Mouse (Mus musculus) CH12.LX (cell line): ENCODE measurements around the gene Smarcd1. TPM values are rescaled to one million over a fixed set of nuclear protein-coding genes. Genes with fewer than 3 reads are reported as not detected.

Experiments
- DNase-seq: peaks from one replicate; pipeline ENCODE4 v3.0.0-alpha.2; 2013; ENCODE audit errors: extremely low read depth
- H3K27ac ChIP-seq: 2 replicates; pipeline ENCODE4 v1.5.1; 2012; ENCODE audit warnings: low read depth, mild to moderate bottlenecking, control low read depth, moderate library complexity; ENCODE audit not compliant: insufficient read depth
- H3K27me3 ChIP-seq: replicated peaks from 2 replicates; pipeline ENCODE3; 2012; ENCODE audit warnings: inconsistent platforms
- H3K36me3 ChIP-seq, 2 experiments: replicated peaks in 1 of 2; 2 replicates each; pipeline versions ENCODE3 to v1.6.1; 2012; ENCODE audit warnings: inconsistent platforms in 1 of 2, low read length in 1 of 2, mild to moderate bottlenecking in 1 of 2, mixed read lengths in 1 of 2, moderate library complexity in 1 of 2; ENCODE audit not compliant: control insufficient read depth in 1 of 2, insufficient read depth in 1 of 2
- H3K4me1 ChIP-seq, 2 experiments: 2 replicates each; pipeline ENCODE4 v1.6.1; 2012; ENCODE audit warnings: inconsistent platforms in 1 of 2, moderate library complexity in 1 of 2; ENCODE audit not compliant: insufficient read depth in 2 of 2, control insufficient read depth in 1 of 2
- H3K4me2 ChIP-seq: 2 replicates; pipeline ENCODE4 v1.6.1; 2012; ENCODE audit warnings: low read depth, mild to moderate bottlenecking, control low read depth; ENCODE audit not compliant: poor library complexity, insufficient read depth, severe bottlenecking
- H3K4me3 ChIP-seq, 3 experiments: fragments of 150-350 bp in 1 of 3; sonication (generic) in 1 of 3; replicated peaks in 1 of 3; 2 replicates each; pipeline versions ENCODE3 to v1.5.1; 2011 to 2012; ENCODE audit warnings: low read depth in 2 of 3, low read length in 2 of 3, mild to moderate bottlenecking in 2 of 3, moderate library complexity in 2 of 3, control low read depth in 1 of 3, improper control_type of control experiment in 1 of 3, inconsistent platforms in 1 of 3, mixed read lengths in 1 of 3; ENCODE audit not compliant: poor library complexity in 1 of 3
- H3K79me2 ChIP-seq: replicated peaks from 2 replicates; pipeline ENCODE4 v1.6.1; 2012; ENCODE audit warnings: mild to moderate bottlenecking, moderate library complexity; ENCODE audit not compliant: control insufficient read depth, poor library complexity, insufficient read depth, severe bottlenecking; ENCODE audit errors: extremely low read depth
- H3K9ac ChIP-seq: 2 replicates; pipeline ENCODE4 v1.6.1; 2012; ENCODE audit warnings: low read depth, mild to moderate bottlenecking, control low read depth, moderate library complexity; ENCODE audit not compliant: insufficient read depth
- H3K9me3 ChIP-seq: replicated peaks from 2 replicates; pipeline ENCODE3; 2012; ENCODE audit warnings: low read length, inconsistent platforms, mixed read lengths
- BHLHE40 ChIP-seq: IDR thresholded peaks from 2 replicates; pipeline ENCODE4 v1.6.1; 2011; ENCODE audit warnings: mild to moderate bottlenecking, low read depth, low read length, improper control_type of control experiment
- CHD1 ChIP-seq: IDR thresholded peaks from 2 replicates; pipeline ENCODE4 v1.6.1; 2012; ENCODE audit warnings: low read depth, low read length, improper control_type of control experiment, inconsistent platforms
- CHD2 ChIP-seq: IDR thresholded peaks from 2 replicates; pipeline ENCODE4 v1.6.1; 2011; ENCODE audit warnings: low read length, improper control_type of control experiment
- CTCF ChIP-seq, 2 experiments: IDR thresholded peaks in 1 of 2; conservative IDR thresholded peaks in 1 of 2; 2 replicates each; pipeline ENCODE4 v1.5.1; 2011 to 2012; ENCODE audit warnings: low read depth in 2 of 2, low read length in 2 of 2, improper control_type of control experiment in 1 of 2, inconsistent platforms in 1 of 2, mild to moderate bottlenecking in 1 of 2, moderate library complexity in 1 of 2
- E2F4 ChIP-seq: IDR thresholded peaks from 2 replicates; pipeline ENCODE4 v1.6.1; 2011; ENCODE audit warnings: low read depth, low read length, improper control_type of control experiment; ENCODE audit not compliant: insufficient replicate concordance
- ELF1 ChIP-seq: IDR thresholded peaks from 2 replicates; pipeline ENCODE4 v1.6.1; 2014; ENCODE audit warnings: low read depth, mild to moderate bottlenecking, inconsistent platforms, low read length, improper control_type of control experiment
- EP300 ChIP-seq: IDR thresholded peaks from 2 replicates; pipeline ENCODE4 v1.6.1; 2011; ENCODE audit warnings: low read length, improper control_type of control experiment
- ETS1 ChIP-seq: conservative IDR thresholded peaks from 2 replicates; pipeline ENCODE4 v1.6.1; 2012; ENCODE audit warnings: low read depth, mild to moderate bottlenecking, inconsistent platforms, low read length, improper control_type of control experiment, moderate library complexity
- GABPA ChIP-seq: IDR thresholded peaks from 2 replicates; pipeline ENCODE4 v1.6.1; 2012; ENCODE audit warnings: low read depth, low read length, improper control_type of control experiment, inconsistent platforms; ENCODE audit not compliant: insufficient replicate concordance
- HCFC1 ChIP-seq: IDR thresholded peaks from 2 replicates; pipeline ENCODE4 v1.6.1; 2012; ENCODE audit warnings: low read depth, mild to moderate bottlenecking, inconsistent platforms, low read length, improper control_type of control experiment
- IRF4 ChIP-seq: IDR thresholded peaks from 2 replicates; pipeline ENCODE4 v1.6.1; 2014; ENCODE audit warnings: low read depth, mild to moderate bottlenecking, inconsistent platforms, low read length, improper control_type of control experiment
- JUN ChIP-seq: IDR thresholded peaks from 2 replicates; pipeline ENCODE4 v1.6.1; 2011; ENCODE audit warnings: low read depth, mild to moderate bottlenecking, low read length, improper control_type of control experiment, moderate library complexity; ENCODE audit not compliant: insufficient read depth
- JUND ChIP-seq: conservative IDR thresholded peaks from 2 replicates; pipeline ENCODE4 v1.6.1; 2011; ENCODE audit warnings: low read depth, low read length, improper control_type of control experiment
- KAT2A ChIP-seq: IDR thresholded peaks from 2 replicates; pipeline ENCODE4 v1.6.1; 2012; ENCODE audit warnings: low read length, improper control_type of control experiment, inconsistent platforms; ENCODE audit not compliant: insufficient replicate concordance
- MAFK ChIP-seq: IDR thresholded peaks from 2 replicates; pipeline ENCODE4 v1.6.1; 2011; ENCODE audit warnings: low read length, improper control_type of control experiment; ENCODE audit not compliant: insufficient replicate concordance
- MAX ChIP-seq: IDR thresholded peaks from 2 replicates; pipeline ENCODE4 v1.6.1; 2011; ENCODE audit warnings: low read length, improper control_type of control experiment
- MAZ ChIP-seq: IDR thresholded peaks from 2 replicates; pipeline ENCODE4 v1.6.1; 2012; ENCODE audit warnings: low read depth, mild to moderate bottlenecking, inconsistent platforms, low read length, improper control_type of control experiment, moderate library complexity
- MEF2A ChIP-seq: IDR thresholded peaks from 2 replicates; pipeline ENCODE4 v1.6.1; 2014; ENCODE audit warnings: low read depth, mild to moderate bottlenecking, inconsistent platforms, low read length, improper control_type of control experiment, borderline replicate concordance
- MXI1 ChIP-seq: IDR thresholded peaks from 2 replicates; pipeline ENCODE4 v1.6.1; 2011; ENCODE audit warnings: mild to moderate bottlenecking, low read depth, low read length, improper control_type of control experiment
- MYC ChIP-seq: IDR thresholded peaks from 2 replicates; pipeline ENCODE4 v1.6.1; 2011; ENCODE audit warnings: low read depth, mild to moderate bottlenecking, improper control_type of control experiment, low read length
- NELFE ChIP-seq: IDR thresholded peaks from 2 replicates; pipeline ENCODE4 v1.6.1; 2011; ENCODE audit warnings: low read depth, low read length, improper control_type of control experiment
- NRF1 ChIP-seq: IDR thresholded peaks from 2 replicates; pipeline ENCODE4 v1.6.1; 2014; ENCODE audit warnings: low read depth, mild to moderate bottlenecking, inconsistent platforms, low read length, improper control_type of control experiment, moderate library complexity
- POLR2A ChIP-seq: IDR thresholded peaks from 2 replicates; pipeline ENCODE4 v1.6.1; 2011; ENCODE audit warnings: low read depth, mild to moderate bottlenecking, improper control_type of control experiment, low read length
- POLR2AphosphoS2 ChIP-seq: IDR thresholded peaks from 2 replicates; pipeline ENCODE4 v1.6.1; 2011; ENCODE audit warnings: low read depth, low read length, improper control_type of control experiment
- RAD21 ChIP-seq: IDR thresholded peaks from 2 replicates; pipeline ENCODE4 v1.6.1; 2011; ENCODE audit warnings: low read depth, mild to moderate bottlenecking, low read length, improper control_type of control experiment, moderate library complexity
- RCOR1 ChIP-seq: conservative IDR thresholded peaks from 2 replicates; pipeline ENCODE4 v1.6.1; 2012; ENCODE audit warnings: low read depth, mild to moderate bottlenecking, inconsistent platforms, low read length, improper control_type of control experiment
- SIN3A ChIP-seq: IDR thresholded peaks from 2 replicates; pipeline ENCODE4 v1.6.1; 2012; ENCODE audit warnings: low read length, improper control_type of control experiment, inconsistent platforms
- SMC3 ChIP-seq: IDR thresholded peaks from 2 replicates; pipeline ENCODE4 v1.6.1; 2011; ENCODE audit warnings: low read depth, low read length, improper control_type of control experiment
- TBP ChIP-seq: conservative IDR thresholded peaks from 2 replicates; pipeline ENCODE4 v1.6.1; 2011; ENCODE audit warnings: low read depth, low read length, improper control_type of control experiment
- TCF12 ChIP-seq: IDR thresholded peaks from 2 replicates; pipeline ENCODE4 v1.6.1; 2014; ENCODE audit warnings: low read depth, mild to moderate bottlenecking, inconsistent platforms, low read length, improper control_type of control experiment
- UBTF ChIP-seq: IDR thresholded peaks from 2 replicates; pipeline ENCODE4 v1.6.1; 2012; ENCODE audit warnings: low read depth, mild to moderate bottlenecking, inconsistent platforms, low read length, improper control_type of control experiment, moderate library complexity
- USF1 ChIP-seq: IDR thresholded peaks from 2 replicates; pipeline ENCODE4 v1.6.1; 2014; ENCODE audit warnings: low read depth, mild to moderate bottlenecking, inconsistent platforms, low read length, improper control_type of control experiment
- USF2 ChIP-seq: conservative IDR thresholded peaks from 2 replicates; pipeline ENCODE4 v1.6.1; 2011; ENCODE audit warnings: low read depth, low read length, improper control_type of control experiment
- ZC3H11A ChIP-seq: IDR thresholded peaks from 2 replicates; pipeline ENCODE4 v1.6.1; 2012; ENCODE audit warnings: low read depth, mild to moderate bottlenecking, inconsistent platforms, low read length, improper control_type of control experiment
- ZKSCAN1 ChIP-seq: IDR thresholded peaks from 2 replicates; pipeline ENCODE4 v1.6.1; 2012; ENCODE audit warnings: low read depth, inconsistent platforms, low read length, improper control_type of control experiment, borderline replicate concordance
- ZMIZ1 ChIP-seq: IDR thresholded peaks from 2 replicates; pipeline ENCODE4 v1.6.1; 2012; ENCODE audit warnings: low read depth, mild to moderate bottlenecking, inconsistent platforms, low read length, improper control_type of control experiment
- ZNF384 ChIP-seq: IDR thresholded peaks from 2 replicates; pipeline ENCODE4 v1.6.1; 2012; ENCODE audit warnings: low read depth, low read length, improper control_type of control experiment, inconsistent platforms
- dilution Hi-C: fragments of 300-500 bp; cut with MboI; formaldehyde crosslinking; loops from 2 replicates; pipeline ENCODE4 v1.14.3; 2020; ENCODE audit warnings: low sequenced_read_pairs; ENCODE audit not compliant: extremely low pct_unique_long_range_greater_than_20kb, extremely low pct_ligation_motif_present
- in situ Hi-C: fragments of 300-500 bp; cut with MboI; formaldehyde crosslinking; loops from 3 replicates; pipeline ENCODE4 v1.14.3; 2019; ENCODE audit warnings: low sequenced_read_pairs, low pct_ligation_motif_present, low pct_unique_long_range_greater_than_20kb, mixed read lengths
- polyA plus RNA-seq: library from polyadenylated mRNA; unstranded; fragments of >175 nt; gene quantifications from 2 replicates; pipeline ENCODE4 v1.2.1, GENCODE M21; 2012; ENCODE audit warnings: low read depth; ENCODE audit not compliant: insufficient read length
- total RNA-seq, 2 experiments: library from RNA; depleted of rRNA; stranded (reverse); fragments of 300-350 nt in 1 of 2; fragments of >200 nt in 1 of 2; gene quantifications; 2 replicates each; pipeline ENCODE4 v1.2.3; 2012 to 2014

Gene Smarcd1
- total RNA-seq (2012; rRNA removed) = 17.9 and 19.9 TPM in 2 replicates
- total RNA-seq (2014; rRNA removed) = 10.5 and 12.5 TPM in 2 replicates
- 56.5 and 69.9 TPM in 2 replicates for polyA plus RNA-seq

DNA sequence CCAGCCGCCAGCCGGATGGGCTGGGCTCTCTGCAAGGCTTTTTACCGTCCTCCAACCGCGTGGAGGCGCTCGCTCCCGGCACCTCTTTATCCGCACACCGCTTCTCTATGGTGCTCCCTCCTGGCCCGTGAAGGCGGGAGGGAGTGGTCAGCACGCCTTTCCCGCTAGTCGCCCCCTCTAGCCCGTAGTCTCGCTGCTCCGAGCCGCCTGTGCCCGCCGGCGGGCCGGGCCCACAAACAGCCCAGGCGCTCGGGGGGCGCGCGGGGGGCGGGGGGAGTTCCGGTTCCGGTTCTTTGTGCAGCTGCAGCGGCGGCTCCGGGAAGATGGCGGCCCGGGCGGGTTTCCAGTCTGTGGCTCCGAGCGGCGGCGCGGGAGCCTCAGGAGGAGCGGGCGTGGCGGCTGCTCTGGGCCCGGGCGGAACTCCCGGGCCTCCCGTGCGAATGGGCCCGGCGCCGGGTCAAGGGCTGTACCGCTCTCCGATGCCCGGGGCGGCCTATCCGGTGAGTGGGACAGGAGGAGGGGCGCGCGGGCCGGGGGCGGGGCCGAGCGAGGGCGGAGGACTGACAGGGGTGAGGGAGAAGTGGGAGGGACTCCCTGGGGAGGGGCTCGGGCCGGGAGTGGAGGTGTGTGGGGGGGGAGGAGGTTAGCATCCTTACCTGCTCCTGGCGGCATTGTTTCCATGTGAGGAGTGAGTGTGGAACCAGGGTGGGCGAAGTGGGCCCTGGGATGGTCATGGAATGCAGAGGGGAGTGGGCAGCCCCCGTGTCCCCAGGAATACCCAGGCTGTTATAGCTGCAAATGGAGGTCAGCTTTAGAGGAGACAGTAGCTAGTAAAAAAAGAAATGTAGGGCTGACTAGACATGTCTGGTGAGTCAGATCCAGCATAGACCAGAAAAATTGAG is at the start of gene Smarcd1:
Gene Smarcd1 (plus strand): TSS at position 131 of the 902 bp plus-strand sequence.
- H3K9me3 ChIP-seq = no peaks in the 10 kb centered on the region
- peak; percentile 97 for DNase-seq
- H3K36me3 ChIP-seq = peaks cover 19 to 36% of the 10 kb centered on the region in 2 experiments
- H3K27me3 ChIP-seq = peaks cover 7% of the 10 kb centered on the region
- H3K79me2 ChIP-seq = no peaks in the 10 kb centered on the region; the same call in 1 of the 2 replicates
- peaks cover 15 to 27% of the 10 kb centered on the region in 2 experiments for H3K4me1 ChIP-seq
- H3K4me3 ChIP-seq = peak within 1 kb of the TSS; percentile 59 to 64 (median 63)
- peak within 1 kb of the TSS; percentile 65 for H3K9ac ChIP-seq
- in situ Hi-C loops = no loop called here
- peak within 1 kb of the TSS; percentile 80 for H3K4me2 ChIP-seq
- no peak within 1 kb of the TSS; the same call in 1 of the 2 replicates for H3K27ac ChIP-seq
- dilution Hi-C loops = no loop called here
- TF ChIP-seq EP300 = no peak
- TF ChIP-seq MAZ = peak; percentile 55; the same call in 1 of the 2 replicates
- no peak for TF ChIP-seq MXI1
- TF ChIP-seq USF2 = no peak
- peak; percentile 75 to 88; a peak in 3 of 4 replicates for TF ChIP-seq CTCF (conservative IDR thresholded peaks at IDR 0.05 in 1 of 2, IDR thresholded peaks at IDR 0.05 in 1 of 2; ENCODE audit: low read depth in 2 of 2, low read length in 2 of 2)
- TF ChIP-seq ZNF384 = no peak
- TF ChIP-seq MAX = peak; percentile 44; the same call in 1 of the 2 replicates
- no peak for TF ChIP-seq RAD21
- TF ChIP-seq E2F4 = no peak
- TF ChIP-seq SMC3 = no peak
- no peak for TF ChIP-seq ETS1
- no peak for TF ChIP-seq ZC3H11A
- TF ChIP-seq MAFK = no peak
- peak; percentile 21; the same call in 1 of the 2 replicates for TF ChIP-seq BHLHE40
- peak; percentile 39; the same call in 1 of the 2 replicates for TF ChIP-seq CHD2
- peak; percentile 61; the same call in 1 of the 2 replicates for TF ChIP-seq MYC
- peak; percentile 82; the same call in 1 of the 2 replicates for TF ChIP-seq TCF12
- TF ChIP-seq CHD1 = no peak
- no peak for TF ChIP-seq ZMIZ1
- TF ChIP-seq KAT2A = peak; percentile 46; the same call in 1 of the 2 replicates
- TF ChIP-seq POLR2AphosphoS2 = no peak
- peak; percentile 36; the same call in 1 of the 2 replicates for TF ChIP-seq IRF4
- TF ChIP-seq NRF1 = 0 out of 2 replicates have a peak, but pooled peaks have one; percentile 15
- no peak for TF ChIP-seq USF1
- TF ChIP-seq RCOR1 = no peak
- peak; percentile 85 for TF ChIP-seq HCFC1
- TF ChIP-seq SIN3A = no peak; the same call in 1 of the 2 replicates
- TF ChIP-seq NELFE = peak; percentile 64; the same call in 1 of the 2 replicates
- no peak for TF ChIP-seq MEF2A
- TF ChIP-seq TBP = no peak
- TF ChIP-seq GABPA = peak; percentile 82
- TF ChIP-seq JUN = no peak
- TF ChIP-seq ELF1 = peak; percentile 63; the same call in 1 of the 2 replicates
- peak; percentile 78 for TF ChIP-seq POLR2A
- no peak for TF ChIP-seq ZKSCAN1
- TF ChIP-seq UBTF = peak; percentile 64; the same call in 1 of the 2 replicates
- TF ChIP-seq JUND = no peak
